Mouse (Mus musculus): ENCODE data around the gene Fgfr2. TPM values are rescaled to one million over a fixed set of nuclear protein-coding genes. Genes with fewer than 3 reads are reported as not detected.

Gene Fgfr2
- polyA plus RNA-seq, 1 experiment from 2014 or later: 24.1 TPM

- Histone ChIP-seq H3K4me1 (ENCODE audit: control insufficient read depth, insufficient read depth, low read depth, low read length) (no peaks in the 10 kb centered on the region), H3K9ac (ENCODE audit: low read depth, low read length) (no peak overlapping the region), H3K36me3 (ENCODE audit: control insufficient read depth, insufficient read depth, low read length) (no peaks in the 10 kb centered on the region), H3K27ac (ENCODE audit: low read depth, low read length) (no peak overlapping the region), H3K4me2 (ENCODE audit: low read length) (no peak overlapping the region), H3K4me3 (ENCODE audit: low read length) (no peak overlapping the region), H3K27me3 (replicated peaks; ENCODE audit: control insufficient read depth, insufficient read depth, low read length) (no peaks in the 10 kb centered on the region), H3K9me3 (ENCODE audit: control insufficient read depth, low read length) (no peaks in the 10 kb centered on the region)
- ATAC-seq: no peak
- WGBS: 30% methylated on average over 1 of the region's 1 CpGs
Observed at GRCm38 (mm10) chr7:131244993-131245392, 1878.2 kb downstream of the Fgfr2 start.

- Histone ChIP-seq H3K27ac (ENCODE audit: low read depth, low read length) (no peak overlapping the region), H3K4me1 (ENCODE audit: control insufficient read depth, insufficient read depth, low read depth, low read length) (no peaks in the 10 kb centered on the region), H3K27me3 (replicated peaks; ENCODE audit: control insufficient read depth, insufficient read depth, low read length) (no peaks in the 10 kb centered on the region), H3K9ac (ENCODE audit: low read depth, low read length) (no peak overlapping the region), H3K4me3 (ENCODE audit: low read length) (no peak overlapping the region), H3K36me3 (ENCODE audit: control insufficient read depth, insufficient read depth, low read length) (no peaks in the 10 kb centered on the region), H3K9me3 (ENCODE audit: control insufficient read depth, low read length) (no peaks in the 10 kb centered on the region), H3K4me2 (ENCODE audit: low read length) (no peak overlapping the region)
- no peak for ATAC-seq
Observed at GRCm38 (mm10) chr7:131236091-131236490, 1887.1 kb downstream of the Fgfr2 start.

GRCm38 (mm10) chr7:131223086-131223485 lies 1900.1 kb downstream of the Fgfr2 start:
- no peak overlapping the region for H3K4me3 ChIP-seq (ENCODE audit: low read length)
- H3K4me1 ChIP-seq (ENCODE audit: control insufficient read depth, insufficient read depth, low read depth, low read length): no peaks in the 10 kb centered on the region
- H3K36me3 ChIP-seq (ENCODE audit: control insufficient read depth, insufficient read depth, low read length): no peaks in the 10 kb centered on the region
- H3K27me3 ChIP-seq (replicated peaks; ENCODE audit: control insufficient read depth, insufficient read depth, low read length): no peaks in the 10 kb centered on the region
- no peak overlapping the region for H3K9ac ChIP-seq (ENCODE audit: low read depth, low read length)
- ATAC-seq: no peak
- H3K9me3 ChIP-seq (ENCODE audit: control insufficient read depth, low read length): no peaks in the 10 kb centered on the region
- WGBS: 82% methylated on average over 5 of the region's 5 CpGs
- H3K27ac ChIP-seq (ENCODE audit: low read depth, low read length): no peak overlapping the region
- H3K4me2 ChIP-seq (ENCODE audit: low read length): no peak overlapping the region

GRCm38 (mm10) chr7:131187996-131188395 lies 1935.2 kb downstream of the Fgfr2 start:
- H3K36me3 ChIP-seq (ENCODE audit: control insufficient read depth, insufficient read depth, low read length): no peaks in the 10 kb centered on the region
- no peaks in the 10 kb centered on the region for H3K4me1 ChIP-seq (ENCODE audit: control insufficient read depth, insufficient read depth, low read depth, low read length)
- no peaks in the 10 kb centered on the region for H3K27me3 ChIP-seq (replicated peaks; ENCODE audit: control insufficient read depth, insufficient read depth, low read length)
- no peak overlapping the region for H3K4me2 ChIP-seq (ENCODE audit: low read length)
- WGBS: 94% methylated on average over 14 of the region's 14 CpGs
- ATAC-seq: no peak
- H3K27ac ChIP-seq (ENCODE audit: low read depth, low read length): no peak overlapping the region
- H3K4me3 ChIP-seq (ENCODE audit: low read length): no peak overlapping the region
- H3K9ac ChIP-seq (ENCODE audit: low read depth, low read length): no peak overlapping the region
- no peaks in the 10 kb centered on the region for H3K9me3 ChIP-seq (ENCODE audit: control insufficient read depth, low read length)

GRCm38 (mm10) chr7:131187047-131187446 lies 1936.1 kb downstream of the Fgfr2 start:
- H3K4me2 ChIP-seq (ENCODE audit: low read length): no peak overlapping the region
- H3K4me1 ChIP-seq (ENCODE audit: control insufficient read depth, insufficient read depth, low read depth, low read length): no peaks in the 10 kb centered on the region
- H3K9ac ChIP-seq (ENCODE audit: low read depth, low read length): no peak overlapping the region
- WGBS: 82% methylated on average over 8 of the region's 8 CpGs
- no peak overlapping the region for H3K4me3 ChIP-seq (ENCODE audit: low read length)
- H3K9me3 ChIP-seq (ENCODE audit: control insufficient read depth, low read length): no peaks in the 10 kb centered on the region
- no peaks in the 10 kb centered on the region for H3K36me3 ChIP-seq (ENCODE audit: control insufficient read depth, insufficient read depth, low read length)
- no peak for ATAC-seq
- no peak overlapping the region for H3K27ac ChIP-seq (ENCODE audit: low read depth, low read length)
- no peaks in the 10 kb centered on the region for H3K27me3 ChIP-seq (replicated peaks; ENCODE audit: control insufficient read depth, insufficient read depth, low read length)

- no peak overlapping the region for H3K27ac ChIP-seq (ENCODE audit: low read depth, low read length)
- H3K36me3 ChIP-seq (ENCODE audit: control insufficient read depth, insufficient read depth, low read length): no peaks in the 10 kb centered on the region
- no peaks in the 10 kb centered on the region for H3K4me1 ChIP-seq (ENCODE audit: control insufficient read depth, insufficient read depth, low read depth, low read length)
- no peak overlapping the region for H3K9ac ChIP-seq (ENCODE audit: low read depth, low read length)
- H3K27me3 ChIP-seq (replicated peaks; ENCODE audit: control insufficient read depth, insufficient read depth, low read length): no peaks in the 10 kb centered on the region
- no peak overlapping the region for H3K4me2 ChIP-seq (ENCODE audit: low read length)
- no peaks in the 10 kb centered on the region for H3K9me3 ChIP-seq (ENCODE audit: control insufficient read depth, low read length)
- H3K4me3 ChIP-seq (ENCODE audit: low read length): no peak overlapping the region
- no peak for ATAC-seq
- WGBS: 66% methylated on average over 8 of the region's 8 CpGs
Observed at GRCm38 (mm10) chr7:131184339-131184738, 1938.8 kb downstream of the Fgfr2 start.

GRCm38 (mm10) chr7:131182685-131183084 lies 1940.5 kb downstream of the Fgfr2 start:
- Histone ChIP-seq H3K27ac (ENCODE audit: low read depth, low read length) (no peak overlapping the region), H3K9ac (ENCODE audit: low read depth, low read length) (no peak overlapping the region), H3K27me3 (replicated peaks; ENCODE audit: control insufficient read depth, insufficient read depth, low read length) (no peaks in the 10 kb centered on the region), H3K4me1 (ENCODE audit: control insufficient read depth, insufficient read depth, low read depth, low read length) (no peaks in the 10 kb centered on the region), H3K4me3 (ENCODE audit: low read length) (no peak overlapping the region), H3K36me3 (ENCODE audit: control insufficient read depth, insufficient read depth, low read length) (no peaks in the 10 kb centered on the region), H3K9me3 (ENCODE audit: control insufficient read depth, low read length) (no peaks in the 10 kb centered on the region), H3K4me2 (ENCODE audit: low read length) (no peak overlapping the region)
- WGBS: 27% methylated on average over 4 of the region's 4 CpGs
- ATAC-seq: no peak

GRCm38 (mm10) chr7:131174121-131174520 lies 1949.0 kb downstream of the Fgfr2 start, which contains the start of gene 5430419D17Rik:
TSS of gene 5430419D17Rik (plus strand) at chr7:131174402.
- Histone ChIP-seq H3K4me2 (ENCODE audit: low read length) (no peak within 1 kb of the TSS), H3K27ac (ENCODE audit: low read depth, low read length) (no peak within 1 kb of the TSS), H3K4me1 (ENCODE audit: control insufficient read depth, insufficient read depth, low read depth, low read length) (no peaks in the 10 kb centered on the region), H3K4me3 (ENCODE audit: low read length) (no peak within 1 kb of the TSS), H3K9me3 (ENCODE audit: control insufficient read depth, low read length) (no peaks in the 10 kb centered on the region), H3K9ac (ENCODE audit: low read depth, low read length) (no peak within 1 kb of the TSS), H3K36me3 (ENCODE audit: control insufficient read depth, insufficient read depth, low read length) (no peaks in the 10 kb centered on the region), H3K27me3 (replicated peaks; ENCODE audit: control insufficient read depth, insufficient read depth, low read length) (no peaks in the 10 kb centered on the region)
- WGBS: 81% methylated on average over 9 of the region's 9 CpGs
- no peak for ATAC-seq

- Histone ChIP-seq H3K4me3 (ENCODE audit: low read length) (no peak overlapping the region), H3K9me3 (ENCODE audit: control insufficient read depth, low read length) (no peaks in the 10 kb centered on the region), H3K4me1 (ENCODE audit: control insufficient read depth, insufficient read depth, low read depth, low read length) (no peaks in the 10 kb centered on the region), H3K36me3 (ENCODE audit: control insufficient read depth, insufficient read depth, low read length) (no peaks in the 10 kb centered on the region), H3K9ac (ENCODE audit: low read depth, low read length) (no peak overlapping the region), H3K27ac (ENCODE audit: low read depth, low read length) (no peak overlapping the region), H3K4me2 (ENCODE audit: low read length) (no peak overlapping the region), H3K27me3 (replicated peaks; ENCODE audit: control insufficient read depth, insufficient read depth, low read length) (no peaks in the 10 kb centered on the region)
- WGBS: 62% methylated on average over 2 of the region's 2 CpGs
- ATAC-seq: no peak
Observed at GRCm38 (mm10) chr7:131169099-131169498, 1954.1 kb downstream of the Fgfr2 start.

GRCm38 (mm10) chr7:131167771-131168170 lies 1955.4 kb downstream of the Fgfr2 start:
- Histone ChIP-seq H3K36me3 (ENCODE audit: control insufficient read depth, insufficient read depth, low read length) (no peaks in the 10 kb centered on the region), H3K27me3 (replicated peaks; ENCODE audit: control insufficient read depth, insufficient read depth, low read length) (no peaks in the 10 kb centered on the region), H3K9ac (ENCODE audit: low read depth, low read length) (no peak overlapping the region), H3K27ac (ENCODE audit: low read depth, low read length) (no peak overlapping the region), H3K9me3 (ENCODE audit: control insufficient read depth, low read length) (no peaks in the 10 kb centered on the region), H3K4me2 (ENCODE audit: low read length) (no peak overlapping the region), H3K4me3 (ENCODE audit: low read length) (no peak overlapping the region), H3K4me1 (ENCODE audit: control insufficient read depth, insufficient read depth, low read depth, low read length) (no peaks in the 10 kb centered on the region)
- WGBS: 81% methylated on average over 3 of the region's 3 CpGs
- ATAC-seq: no peak
